Mouse (Mus musculus): ENCODE measurements at regions not wholly inside any gene's neighbourhood (a gene's known extent, or its start where the extent isn't known, plus 50 kb on each side); places are given as distances from the start of the nearest gene placed in this dataset.
A peak's percentile ranks its signal among the peaks of the same experiment; 100 is the strongest.

GRCm38 (mm10) chr10:124297198-124297677, 1033.4 kb downstream of the Fam19a2 start:
- intact Hi-C loops (cut with DNase I) = no loop called here
- DNase-seq (ENCODE audit: extremely low spot score in 1 of 2, low spot score in 2 of 2) = no peak

- no peak for DNase-seq (ENCODE audit: extremely low spot score in 1 of 2, low spot score in 2 of 2)
- intact Hi-C loops (cut with DNase I) = no loop called here
Observed at GRCm38 (mm10) chr10:124304683-124305082, 1040.9 kb downstream of the Fam19a2 start.

- DNase-seq (ENCODE audit: extremely low spot score in 1 of 2, low spot score in 2 of 2) = no peak
- intact Hi-C loops (cut with DNase I) = no loop called here
Observed at GRCm38 (mm10) chr10:124305644-124306043, 1041.8 kb downstream of the Fam19a2 start.

DNA sequence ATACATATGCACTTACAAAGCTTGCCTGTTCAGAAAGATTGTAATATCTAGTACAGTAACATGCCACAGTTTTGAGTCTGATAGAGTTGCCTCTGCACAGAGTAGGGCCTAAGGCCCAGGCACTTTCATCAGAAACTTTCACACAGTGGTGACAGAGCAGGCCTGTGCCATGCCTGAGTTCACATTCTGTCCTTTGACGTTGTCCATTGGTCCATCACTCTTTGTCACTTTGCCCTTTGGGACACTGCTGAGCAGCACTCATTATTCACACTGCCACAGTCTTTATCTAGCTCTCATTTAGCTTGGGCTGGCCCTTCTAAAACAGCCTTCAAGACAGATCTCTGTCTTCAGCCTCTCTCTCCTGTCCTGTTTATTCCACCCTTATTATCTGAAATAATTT, 1055.0 kb downstream of the Fam19a2 start:
- no peak for DNase-seq (ENCODE audit: extremely low spot score in 1 of 2, low spot score in 2 of 2)
- intact Hi-C loops (cut with DNase I) = no loop called here

DNA sequence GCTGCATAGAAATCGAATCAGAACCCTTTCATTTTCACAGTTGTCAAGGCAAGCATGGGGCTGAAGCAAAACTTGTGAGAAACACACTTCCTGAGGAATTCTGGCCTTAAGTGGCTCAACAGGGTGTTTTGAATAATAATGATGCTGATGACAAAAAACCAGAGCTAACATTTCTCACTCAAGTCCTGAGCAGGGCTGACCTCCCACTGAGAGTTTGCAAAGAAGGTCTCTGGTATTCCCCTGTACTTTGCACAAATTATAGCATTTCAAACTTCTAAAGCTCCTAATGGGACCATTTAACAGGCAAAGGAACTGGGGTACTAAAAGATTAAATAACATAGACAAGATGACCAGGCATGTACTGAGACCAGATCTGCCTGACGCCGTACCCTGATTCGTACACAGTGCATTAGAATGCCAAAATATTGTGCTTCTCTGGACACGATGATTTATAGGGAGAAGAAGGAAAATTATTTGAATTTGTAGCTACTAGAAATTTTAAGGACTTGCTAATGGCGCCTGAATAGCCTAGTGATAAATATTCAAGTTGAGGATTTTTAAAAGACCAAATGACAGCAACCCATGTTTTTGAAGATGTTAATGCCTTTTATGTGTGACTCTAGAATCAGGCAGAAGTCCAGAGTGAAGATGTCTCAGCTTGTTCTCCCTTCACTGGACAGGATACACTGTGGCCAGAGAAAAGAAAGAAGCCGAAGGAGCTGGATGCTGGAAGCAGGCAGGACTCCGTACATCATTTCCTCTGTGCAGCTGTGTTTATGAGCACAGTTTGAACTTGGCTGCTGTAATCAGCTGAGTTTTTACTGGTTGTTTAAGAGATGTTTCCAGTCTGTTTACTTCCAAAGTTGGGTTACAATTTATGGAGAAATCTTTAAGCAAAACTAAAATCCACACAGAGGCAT, 1056.7 kb downstream of the Fam19a2 start:
- no peak for DNase-seq (ENCODE audit: extremely low spot score in 1 of 2, low spot score in 2 of 2)
- intact Hi-C loops (cut with DNase I) = no loop called here

DNA sequence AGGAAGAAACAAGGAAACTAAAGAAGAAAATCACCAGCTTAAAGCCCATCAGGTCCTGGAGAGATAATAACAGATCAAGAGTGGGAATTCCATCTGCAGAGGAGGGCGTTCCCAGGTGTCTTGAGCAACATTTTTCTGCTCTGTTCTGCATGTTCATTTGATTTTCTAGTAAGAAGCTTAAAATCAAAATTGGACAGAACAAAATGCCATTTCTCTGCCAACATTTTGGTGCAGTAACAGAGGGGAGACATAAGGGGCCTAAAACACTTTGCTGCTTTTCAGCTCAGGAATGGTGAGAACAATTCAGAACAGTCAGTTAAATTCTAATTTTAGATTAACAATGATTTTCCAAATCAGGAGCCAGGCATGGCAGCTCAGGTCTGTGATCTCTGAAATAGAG, 1056.8 kb downstream of the Slc16a7 start:
- intact Hi-C loops (cut with DNase I) = no loop called here
- DNase-seq (ENCODE audit: extremely low spot score in 1 of 2, low spot score in 2 of 2) = no peak

- intact Hi-C loops (cut with DNase I) = no loop called here
- no peak for DNase-seq (ENCODE audit: extremely low spot score in 1 of 2, low spot score in 2 of 2)
Observed at GRCm38 (mm10) chr10:124338923-124339322, 1050.3 kb downstream of the Slc16a7 start.

DNA sequence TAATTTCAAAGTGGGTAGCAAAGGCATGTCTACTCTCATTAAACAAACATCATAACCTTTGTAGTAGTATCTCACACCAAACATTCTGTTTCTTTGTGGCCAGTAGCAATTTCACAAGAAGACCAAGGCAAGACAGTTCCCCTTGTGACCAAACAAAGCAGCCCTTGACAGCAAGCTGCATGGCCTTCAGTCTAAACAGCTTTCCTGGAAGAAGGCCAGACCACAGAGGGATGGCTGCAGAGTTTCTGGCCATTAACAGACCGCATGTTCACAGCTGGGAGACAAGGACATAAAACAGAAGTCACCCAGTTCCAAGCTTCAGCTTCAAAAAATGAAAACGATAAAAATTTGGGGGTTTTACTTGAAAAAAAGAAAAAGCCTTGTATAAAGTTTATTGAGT, 1040.0 kb downstream of the Slc16a7 start:
- intact Hi-C loops (cut with DNase I) = no loop called here
- peak; percentile 22 to 23 for DNase-seq (ENCODE audit: extremely low spot score in 1 of 2, low spot score in 2 of 2)

- intact Hi-C loops (cut with DNase I) = no loop called here
Observed at GRCm38 (mm10) chr10:124362795-124363194, 1026.5 kb downstream of the Slc16a7 start.

DNA sequence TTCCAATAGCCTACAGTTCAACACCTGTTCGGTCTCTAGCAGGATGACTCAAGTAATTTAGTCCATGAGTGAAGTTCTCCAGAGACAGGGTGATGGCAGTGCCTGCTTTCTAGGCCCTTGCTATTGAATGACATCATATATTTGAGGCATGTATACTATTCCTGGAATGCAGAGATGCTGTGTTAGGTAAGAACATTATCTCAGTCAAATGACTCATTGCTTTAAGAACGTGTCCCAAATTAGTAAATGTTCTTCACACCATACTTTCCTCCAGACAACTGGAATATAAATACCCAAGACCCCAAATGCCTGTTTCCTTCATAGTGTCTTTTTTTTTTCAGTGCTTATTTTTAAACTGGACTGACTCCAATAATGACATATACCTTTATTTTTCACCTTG, 1018.3 kb downstream of the Slc16a7 start:
- no peak for DNase-seq (ENCODE audit: extremely low spot score in 1 of 2, low spot score in 2 of 2)
- intact Hi-C loops (cut with DNase I) = no loop called here

More at GRCm38 (mm10) chr10:124362795-124363194, 1026.5 kb downstream of the Slc16a7 start:
- no peak for DNase-seq (ENCODE audit: extremely low spot score in 1 of 2, low spot score in 2 of 2)

DNA sequence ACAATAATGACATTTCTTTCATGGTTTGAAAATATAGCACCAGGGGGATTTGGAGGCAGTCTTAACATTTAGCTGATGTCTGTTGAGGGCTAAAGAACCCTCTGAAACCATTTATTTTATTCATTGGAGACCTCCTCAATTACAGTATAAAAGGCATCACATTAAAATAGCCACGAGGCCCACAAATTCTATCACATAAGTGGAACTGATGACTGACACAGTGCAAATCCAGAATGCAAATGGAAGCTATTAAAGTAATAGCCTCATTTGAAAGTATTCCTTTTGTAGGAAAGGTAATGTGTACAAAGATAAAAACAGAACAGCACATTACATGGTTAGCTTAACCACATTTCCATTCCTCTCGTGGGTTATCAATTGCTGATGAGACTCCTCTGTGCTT, 986.6 kb downstream of the Slc16a7 start:
- no peak for DNase-seq (ENCODE audit: extremely low spot score in 1 of 2, low spot score in 2 of 2)
- intact Hi-C loops (cut with DNase I) = no loop called here

DNA sequence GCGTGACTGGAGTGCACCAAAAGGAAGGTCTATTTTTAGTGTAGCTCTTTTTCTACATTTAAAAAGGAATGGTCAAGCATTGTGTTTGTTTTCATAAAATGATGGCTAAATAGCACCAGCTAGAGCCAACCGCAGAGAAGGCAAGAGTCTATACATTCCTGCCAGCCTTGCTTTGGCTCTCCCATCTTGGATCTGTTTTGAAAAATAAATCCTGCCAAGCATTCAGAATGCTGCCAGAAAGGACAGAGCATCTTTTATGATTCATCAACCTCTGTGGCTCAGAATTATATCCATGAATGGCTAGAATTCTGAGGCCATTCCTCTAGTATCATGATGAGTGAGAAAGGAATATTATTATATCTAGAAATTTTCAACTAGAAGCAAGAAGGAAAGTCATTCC, 979.6 kb downstream of the Slc16a7 start:
- DNase-seq (ENCODE audit: extremely low spot score in 1 of 2, low spot score in 2 of 2) = no peak
- intact Hi-C loops (cut with DNase I) = no loop called here

GRCm38 (mm10) chr10:124416531-124416930, 972.7 kb downstream of the Slc16a7 start:
- peak in 1 of 2 experiments; percentile 14 for DNase-seq (ENCODE audit: extremely low spot score in 1 of 2, low spot score in 2 of 2)
- intact Hi-C loops (cut with DNase I) = no loop called here

DNA sequence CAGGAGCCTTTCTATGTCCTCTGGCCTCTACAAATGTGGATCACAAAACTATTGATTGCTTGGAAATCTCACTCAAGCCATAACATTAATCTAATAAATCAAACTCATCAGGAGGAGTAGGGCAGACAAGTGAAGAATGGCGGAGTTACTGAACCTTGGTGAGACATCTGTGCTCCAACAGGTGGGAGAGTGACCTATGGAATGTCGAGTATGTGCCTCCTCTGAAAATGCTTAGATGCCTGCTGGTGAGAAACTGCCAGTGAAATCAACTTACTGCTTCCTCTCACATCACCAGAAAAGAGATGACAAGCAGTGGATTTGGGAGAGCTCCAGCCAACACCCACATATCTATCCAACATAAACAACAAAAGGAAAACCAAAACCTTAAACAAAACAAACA, 965.8 kb downstream of the Slc16a7 start:
- no peak for DNase-seq (ENCODE audit: extremely low spot score in 1 of 2, low spot score in 2 of 2)
- intact Hi-C loops (cut with DNase I) = no loop called here
